Mouse (Mus musculus): ENCODE results near the gene Tgfbr3l. TPM values are rescaled to one million over a fixed set of nuclear protein-coding genes. Genes with fewer than 3 reads are reported as not detected.

The Tgfbr3l gene
- total RNA-seq, 2 experiments from 2014 or later = 1.7 TPM

- no peak for DNase-seq
Observed at GRCm38 (mm10) chr8:4265160-4265914, 17.3 kb downstream of the Tgfbr3l start.

DNA sequence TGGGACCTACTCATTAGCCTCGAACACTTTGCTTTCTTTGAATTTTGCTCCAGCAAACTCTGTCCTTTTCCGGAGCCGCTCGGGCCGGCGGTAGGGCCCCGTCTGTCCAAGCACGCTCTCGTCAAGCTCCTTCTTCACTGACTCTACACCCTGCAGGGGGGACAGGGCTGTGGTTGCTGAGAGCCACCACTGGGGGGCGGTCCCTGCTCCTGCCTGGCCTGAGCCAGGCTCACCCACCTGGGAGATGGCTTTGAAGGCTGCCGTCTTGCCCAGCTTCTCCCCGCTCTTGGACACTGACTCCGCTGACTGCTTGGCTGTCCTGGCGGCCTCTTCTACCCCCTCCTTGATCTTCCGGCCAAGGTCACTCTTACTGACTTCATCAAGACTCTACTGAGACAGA, 19.6 kb downstream of the Tgfbr3l start:
- no peak for DNase-seq

DNA sequence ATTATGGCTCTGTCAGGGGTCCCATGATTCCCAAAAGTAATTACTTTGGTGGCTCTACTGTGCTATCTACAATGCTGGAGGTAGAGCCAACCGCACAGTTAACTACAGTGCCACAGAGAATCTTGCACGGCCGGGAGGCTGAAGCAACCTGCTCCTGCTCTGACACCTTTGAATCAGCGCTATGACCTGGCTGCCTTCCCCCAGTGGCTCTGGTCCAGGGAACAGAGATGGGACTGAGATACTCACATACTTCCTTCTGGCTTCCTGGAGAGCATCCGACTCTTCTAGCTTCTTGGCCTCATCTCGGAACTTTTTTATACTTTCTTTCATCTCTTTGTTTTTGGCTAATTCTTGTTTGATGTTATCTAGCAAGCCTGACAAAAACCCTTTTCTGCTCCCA, 21.6 kb downstream of the Tgfbr3l start:
- DNase-seq = no peak

- peak; percentile 97 for DNase-seq
Observed at GRCm38 (mm10) chr8:4275275-4276110, 27.5 kb downstream of the Tgfbr3l start, which contains the start of gene Timm44. TSS of gene Timm44 (minus strand) at chr8:4275913.

DNA sequence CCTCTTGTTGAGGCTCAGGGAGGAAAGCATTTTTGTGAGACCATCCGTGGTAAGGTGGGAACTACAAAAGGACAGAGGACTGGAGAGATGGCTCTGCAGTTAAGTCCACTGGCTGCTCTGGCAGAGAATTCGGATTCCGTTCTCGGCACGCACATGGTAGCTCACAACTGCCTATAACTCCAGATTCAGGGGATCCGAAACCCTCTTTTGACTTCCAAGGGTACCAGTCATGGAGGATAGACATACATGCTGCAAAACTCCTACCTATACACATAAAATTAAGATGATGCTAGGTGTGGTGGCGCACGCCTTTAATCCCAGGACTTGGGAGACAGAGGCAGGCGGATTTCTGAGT, 28.1 kb downstream of the Tgfbr3l start:
- DNase-seq = no peak

GRCm38 (mm10) chr8:4292738-4293137, 44.7 kb downstream of the Tgfbr3l start:
- no peak for DNase-seq

- no peak for DNase-seq
Observed at GRCm38 (mm10) chr8:4297822-4298221, 49.8 kb downstream of the Tgfbr3l start.

Other genes starting within 250 kb of the Tgfbr3l start
- 1 to 10 TPM in 1 of 2 experiments, under 1 TPM in 1; 0.95 to 1.4 TPM for gene Cd209f, start 142.4 kb upstream of the Tgfbr3l start, total RNA-seq (2021)
- gene Cd209g, start 114.1 kb upstream of the Tgfbr3l start, total RNA-seq (2021) = under 1 TPM; 0.37 to 0.64 TPM
- 10 to 100 TPM; 24.1 to 26.3 TPM for gene Evi5l, start 81.6 kb upstream of the Tgfbr3l start, total RNA-seq (2021)
- gene Prr36, start 30.8 kb upstream of the Tgfbr3l start, total RNA-seq (2021) = under 1 TPM; 0.07 to 0.10 TPM
- 1 to 10 TPM in 1 of 2 experiments, under 1 TPM in 1; 0.21 to 1.3 TPM for gene Lrrc8e, start 21.4 kb upstream of the Tgfbr3l start, total RNA-seq (2021)
- gene Map2k7, start 9.5 kb upstream of the Tgfbr3l start, total RNA-seq (2021) = 10 to 100 TPM; 65.1 to 66.5 TPM
- under 1 TPM in 1 of 2 experiments, not detected in 1; 0.31 TPM for gene Gm49320, start 9.3 kb upstream of the Tgfbr3l start, total RNA-seq (2021)
- 10 to 100 TPM; 16.5 to 21.0 TPM for gene Snapc2, start 4.9 kb downstream of the Tgfbr3l start, total RNA-seq (2021)
- gene Ctxn1, start 11.1 kb downstream of the Tgfbr3l start, total RNA-seq (2021) = under 1 TPM; 0.37 to 0.69 TPM
- 100 to 1,000 TPM; 102 to 106 TPM for gene Timm44, start 27.7 kb downstream of the Tgfbr3l start, total RNA-seq (2021)
- gene Ccl25, start 77.0 kb downstream of the Tgfbr3l start, total RNA-seq (2021) = 1 to 10 TPM; 2.7 to 3.1 TPM
- gene Elavl1, start 77.2 kb downstream of the Tgfbr3l start, total RNA-seq (2021) = 10 to 100 TPM; 56.9 to 57.7 TPM
- gene Cers4, start 244.8 kb downstream of the Tgfbr3l start, total RNA-seq (2021) = 10 to 100 TPM; 25.1 to 30.9 TPM